Mouse (Mus musculus): ENCODE results near the gene Stim2.

Stim2 gene

DNA sequence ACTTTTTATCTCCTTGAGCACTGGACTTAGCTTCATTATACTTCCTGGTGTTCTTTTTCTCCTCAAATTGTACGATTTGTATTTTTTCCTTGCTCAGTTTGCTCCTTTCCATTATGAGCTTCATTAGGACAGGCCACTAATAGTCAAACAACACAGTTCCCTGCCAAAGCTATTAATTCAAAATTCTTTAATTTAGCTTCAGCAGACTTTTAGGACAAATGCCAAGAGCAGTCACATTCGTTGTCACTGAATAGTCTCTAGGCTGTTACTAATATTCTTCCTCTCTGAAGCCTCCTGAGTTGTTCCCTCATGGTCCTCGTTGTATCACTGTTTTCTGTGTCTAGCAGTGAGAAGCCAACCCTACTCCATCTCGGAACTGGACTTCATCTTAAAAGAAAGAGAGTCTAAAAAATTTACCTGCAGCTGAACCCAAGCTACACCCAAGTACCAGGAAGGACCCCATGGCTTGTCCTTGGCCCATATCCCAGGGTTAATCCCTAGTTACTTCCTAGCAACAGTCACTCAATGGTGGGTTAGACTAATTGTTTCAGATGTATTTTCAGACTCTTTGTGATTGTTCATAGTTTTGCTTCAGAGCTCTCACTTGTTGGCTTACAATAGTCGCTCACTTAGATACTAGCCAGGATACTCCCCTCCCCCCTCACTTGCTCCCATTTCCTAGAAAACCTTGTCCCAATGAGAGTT is 149.9 kb downstream of the Stim2 start:
- DNase-seq, result no peak

DNA sequence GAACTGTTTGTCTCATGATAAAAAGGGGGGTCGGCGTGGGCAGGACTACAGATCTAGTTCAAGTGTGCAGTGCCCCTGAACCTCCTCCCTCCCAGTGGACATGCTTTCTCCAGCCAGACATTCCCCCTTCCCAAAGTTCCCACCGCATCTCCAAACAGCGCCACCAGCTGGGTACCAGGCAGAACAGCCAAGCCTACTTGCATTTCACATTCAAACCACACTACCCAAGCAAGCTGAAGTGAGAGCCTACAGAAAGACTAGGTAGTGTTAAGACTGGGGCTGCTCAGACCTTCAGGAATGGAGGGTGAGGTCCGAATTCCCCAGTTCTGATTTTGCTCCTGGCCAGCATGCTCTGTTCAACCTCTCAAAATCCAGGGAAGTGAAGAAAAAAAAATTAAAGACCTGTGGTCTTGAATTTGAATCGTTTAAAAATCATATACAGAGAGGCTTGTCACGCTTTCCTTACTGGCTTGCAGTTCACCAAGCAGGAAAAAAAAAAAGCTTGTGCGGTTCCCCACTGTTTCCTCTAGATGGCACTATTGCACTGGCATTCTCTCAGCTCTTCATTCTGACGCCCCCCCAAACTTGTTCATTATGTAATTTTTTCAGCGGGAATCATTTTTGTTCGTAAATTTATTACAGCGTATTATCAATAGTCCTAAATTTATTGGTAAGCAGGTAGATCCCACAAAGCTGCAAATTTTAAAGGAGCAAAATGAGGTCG is 156.4 kb downstream of the Stim2 start:
- peak; percentile 24 for DNase-seq

- no peak for DNase-seq
Measured at GRCm38 (mm10) chr5:54155227-54155776, 157.0 kb downstream of the Stim2 start.

GRCm38 (mm10) chr5:54155916-54156315 is 157.6 kb downstream of the Stim2 start:
- no peak for DNase-seq

- no peak for DNase-seq
Measured at GRCm38 (mm10) chr5:54156944-54157527, 158.7 kb downstream of the Stim2 start.

GRCm38 (mm10) chr5:54158230-54158629 is 159.9 kb downstream of the Stim2 start:
- no peak for DNase-seq

- no peak for DNase-seq
Measured at GRCm38 (mm10) chr5:54159156-54159793, 161.0 kb downstream of the Stim2 start.

- no peak for DNase-seq
Measured at GRCm38 (mm10) chr5:54160561-54160960, 162.3 kb downstream of the Stim2 start.

- no peak for DNase-seq
Measured at GRCm38 (mm10) chr5:54163890-54164289, 165.6 kb downstream of the Stim2 start.

All from kidney, adult 9 months (tissue).